Mouse (Mus musculus) liver, adult (tissue): Measurements from ENCODE around the gene Trim44.

Experiments used
- GATA4 ChIP-seq: IDR thresholded peaks from 2 replicates; pipeline ENCODE4 v1.6.1; 2014; ENCODE audit warnings: mild to moderate bottlenecking, low read length; ENCODE audit not compliant: insufficient replicate concordance

The Trim44 gene

DNA sequence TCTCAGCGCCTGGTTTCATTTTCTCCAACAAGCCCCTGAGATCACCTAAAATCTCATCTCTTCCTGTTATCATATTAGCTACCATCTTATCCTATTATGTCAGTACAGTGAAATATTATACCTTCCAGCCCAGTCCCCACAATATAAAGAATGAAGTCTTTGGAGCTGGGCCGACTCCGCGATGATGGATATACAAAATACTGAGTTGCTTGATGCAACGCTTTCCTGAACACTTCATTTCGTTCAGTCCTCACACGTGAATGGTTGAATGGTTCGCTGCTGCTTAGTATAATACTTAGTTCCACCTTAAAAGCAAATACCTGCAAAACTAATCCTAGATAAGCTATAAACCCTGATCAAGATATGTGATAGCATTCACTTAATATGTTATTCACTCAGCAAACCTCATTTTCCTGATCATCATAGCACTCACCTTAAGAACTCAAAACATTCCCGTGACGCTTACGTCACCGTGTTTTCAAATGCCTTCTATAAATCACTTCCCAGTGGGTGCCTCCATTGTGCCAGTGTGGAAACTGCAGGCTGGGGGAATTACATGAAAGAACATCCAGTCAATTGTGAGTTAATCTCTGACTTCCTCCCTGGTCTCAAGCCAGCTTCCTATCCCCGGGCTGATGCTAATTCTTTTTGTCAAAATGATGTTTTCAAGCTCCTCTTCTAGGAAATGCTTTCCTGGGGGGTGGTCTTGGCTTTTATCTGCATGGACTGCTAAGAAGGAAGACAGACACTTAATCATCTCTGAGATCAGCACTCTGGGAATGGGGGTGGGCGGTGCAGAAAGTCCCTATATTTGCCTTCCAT is at the start of gene Trim44:
Gene Trim44, minus strand, starts transcription at position 466 of the 822 bp plus-strand sequence.
- TF ChIP-seq GATA4 = no peak

DNA sequence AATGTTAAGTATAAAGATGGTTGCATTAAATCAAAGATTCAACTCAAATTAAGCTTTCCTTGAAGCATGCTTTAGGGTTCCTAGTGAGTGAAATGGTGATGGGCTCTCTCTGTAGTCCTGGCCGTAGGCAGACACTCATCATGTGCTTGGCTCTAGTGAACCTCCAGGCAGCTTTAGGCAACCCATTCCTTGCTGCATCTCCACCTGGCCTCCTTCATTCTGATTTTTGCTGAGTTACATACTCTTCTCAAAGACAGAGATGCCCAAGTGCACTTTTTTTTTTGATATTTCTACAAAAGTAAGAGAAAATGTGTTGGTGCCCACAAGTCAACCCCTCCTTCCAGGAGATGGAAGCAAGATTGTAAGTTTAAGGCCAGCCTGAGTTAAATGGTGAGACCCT is 47.5 kb upstream of the Trim44 start:
- TF ChIP-seq GATA4 = no peak

DNA sequence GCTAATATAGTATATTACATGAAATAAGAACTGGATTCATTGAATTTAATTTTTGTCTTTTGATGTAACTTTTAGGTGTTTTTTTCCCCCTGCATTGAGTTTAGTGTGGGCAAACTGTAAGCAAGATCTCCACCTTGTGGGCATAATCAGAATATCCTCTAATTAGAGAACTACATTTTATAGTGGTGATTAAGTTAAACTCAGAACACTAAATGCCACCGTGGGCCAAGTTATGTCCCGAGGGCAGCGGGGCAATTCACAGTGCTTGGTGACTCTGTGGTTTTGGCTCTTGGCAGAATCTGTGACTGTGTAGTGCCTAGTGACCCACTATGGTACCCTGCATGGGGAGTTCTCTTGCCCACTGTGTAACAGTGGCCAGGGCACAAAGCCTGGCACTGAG is 45.8 kb upstream of the Trim44 start:
- no peak for TF ChIP-seq GATA4

DNA sequence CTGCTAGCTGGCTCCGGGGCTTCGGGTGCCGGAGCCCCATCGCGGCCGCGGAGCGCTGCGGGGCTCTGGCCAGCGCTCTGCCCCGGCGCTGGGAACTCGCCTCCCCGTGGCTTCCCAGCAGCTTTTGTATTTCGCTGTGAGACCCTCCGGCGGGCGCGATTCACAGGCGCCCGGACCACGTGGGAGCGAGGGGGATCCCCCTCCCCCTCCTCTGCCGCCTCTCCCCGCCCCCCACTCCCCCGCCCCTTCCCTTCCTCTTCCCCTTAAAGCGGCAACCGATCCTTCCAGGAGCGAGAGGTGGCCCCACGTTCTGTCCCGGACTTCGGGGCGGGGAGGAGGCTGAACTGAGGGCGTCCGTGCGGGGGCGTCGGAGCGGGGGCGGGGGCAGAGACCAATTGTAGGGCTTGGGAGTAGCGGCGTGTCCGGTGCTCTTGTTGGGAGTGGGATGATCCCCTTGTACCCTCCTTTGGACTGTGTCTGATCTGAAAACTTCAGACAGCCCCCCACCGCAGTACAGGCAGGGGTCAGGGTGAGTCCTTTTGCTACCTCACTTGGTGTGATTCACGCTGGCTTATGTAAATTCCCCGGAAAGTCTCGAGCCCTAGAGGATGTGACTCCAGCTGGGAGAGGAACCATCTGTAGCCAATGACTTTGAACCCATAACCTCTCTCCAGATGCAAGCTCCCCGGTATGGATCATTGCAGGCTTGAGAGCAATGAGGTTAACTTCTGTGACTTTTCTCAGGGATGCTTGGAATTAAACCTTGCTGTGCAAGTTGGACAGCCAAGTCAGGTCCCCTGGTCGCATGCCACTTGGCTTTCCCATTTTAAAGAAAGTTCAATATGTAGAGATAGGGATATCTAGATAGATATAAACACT is 44.3 kb upstream of the Trim44 start, which contains the start of gene Fjx1:
Gene Fjx1, minus strand, starts transcription at position 829 of the 879 bp plus-strand sequence.
- no peak for TF ChIP-seq GATA4

DNA sequence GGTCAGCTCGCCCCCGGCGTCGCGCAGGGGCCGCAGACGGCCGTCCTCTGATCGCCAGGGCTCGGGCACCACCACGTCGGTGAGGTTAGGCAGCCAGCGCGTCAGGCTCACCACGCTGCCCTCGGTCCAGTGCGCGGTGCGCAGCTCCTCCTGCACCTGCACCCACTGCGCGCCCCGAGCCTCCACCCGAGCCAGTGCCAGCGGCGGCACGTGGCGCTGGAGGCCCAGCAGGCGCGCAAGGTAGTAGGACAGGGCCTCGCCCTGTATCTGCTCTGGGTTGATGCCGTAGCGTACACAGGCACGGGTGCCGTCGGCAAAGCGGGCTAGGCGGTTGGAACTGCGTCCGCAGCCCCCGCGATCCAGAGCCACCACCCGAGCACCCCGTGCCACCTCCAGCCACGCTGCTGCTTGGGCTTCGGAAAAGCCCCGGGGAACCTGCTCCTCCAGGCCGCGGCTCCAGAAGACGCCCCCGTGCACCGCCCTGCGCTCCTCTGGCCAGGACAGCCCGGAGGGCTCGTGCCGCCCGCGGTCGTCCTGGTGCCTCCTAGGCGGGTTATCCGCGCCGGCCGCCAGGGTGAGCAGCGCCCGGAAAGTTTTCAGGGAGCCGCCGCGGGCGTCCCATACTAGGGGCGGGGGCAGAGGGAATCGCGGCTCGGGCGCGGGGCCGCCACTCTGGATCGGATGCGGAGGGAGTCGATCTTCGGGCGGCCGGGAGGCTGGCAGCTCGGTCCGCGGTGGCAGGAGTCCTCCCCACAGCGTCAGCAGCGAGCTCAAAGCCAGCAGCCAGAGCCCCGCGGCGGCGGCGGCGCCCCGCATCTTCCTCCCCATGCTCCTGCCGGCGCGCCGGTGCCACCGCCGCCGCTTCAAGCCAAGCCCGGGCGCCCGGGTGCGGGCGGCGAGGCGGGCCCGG is 43.4 kb upstream of the Trim44 start:
- no peak for TF ChIP-seq GATA4

DNA sequence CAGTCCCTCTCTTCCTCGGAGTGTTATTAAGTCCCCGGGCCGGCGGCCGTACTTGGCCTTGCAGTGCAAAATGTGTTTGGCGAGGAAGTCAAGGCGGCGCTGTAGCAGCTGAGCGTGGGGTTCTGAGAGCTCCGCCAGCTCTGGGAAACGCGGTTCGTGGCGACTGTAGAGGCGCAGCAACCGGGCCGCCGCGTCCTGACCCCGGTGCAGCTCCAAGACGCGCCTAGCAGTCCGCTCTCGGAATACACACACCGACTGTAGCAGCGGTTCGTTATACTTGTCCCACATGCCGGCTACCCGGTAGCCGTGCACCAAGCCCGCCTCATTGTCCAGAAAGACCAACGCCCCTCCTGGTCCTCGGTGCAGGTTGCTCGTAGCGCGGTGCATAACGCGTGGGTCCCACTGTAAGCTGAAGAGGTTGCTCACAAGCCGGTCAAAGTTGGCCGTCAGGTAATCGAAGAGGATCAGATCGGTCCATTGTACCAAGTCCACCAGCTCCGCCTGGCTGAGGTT is 42.7 kb upstream of the Trim44 start:
- TF ChIP-seq GATA4 = no peak

DNA sequence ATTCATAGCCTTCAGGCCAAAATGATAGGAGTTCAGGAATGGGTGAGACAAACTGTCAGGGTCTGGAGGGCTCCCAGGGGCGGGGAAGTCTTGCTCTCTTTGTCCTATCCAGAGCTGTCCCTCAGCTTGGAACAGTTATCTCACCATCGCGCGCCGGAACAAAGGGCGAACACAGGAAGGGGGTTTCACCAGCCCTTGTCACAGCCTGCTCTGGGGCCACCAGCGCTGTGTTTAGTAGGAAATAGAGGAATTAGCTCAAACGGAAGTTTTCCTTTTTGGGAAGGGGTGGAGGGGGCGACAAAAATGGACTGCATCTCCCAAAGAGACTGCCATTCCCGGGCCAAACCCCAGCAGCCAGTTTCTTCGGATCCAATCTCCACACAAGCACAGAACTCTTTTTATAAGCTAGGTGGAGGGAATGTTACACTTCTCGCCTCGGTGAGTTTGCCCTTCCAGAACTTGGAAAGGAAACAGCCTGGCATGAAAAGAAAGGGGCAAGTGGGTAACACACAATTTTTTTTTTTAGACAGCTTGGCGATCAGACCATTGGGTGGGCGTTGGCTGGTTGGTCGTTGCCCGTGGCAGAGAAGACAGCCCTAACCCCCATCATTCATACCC is 42.1 kb upstream of the Trim44 start:
- no peak for TF ChIP-seq GATA4

DNA sequence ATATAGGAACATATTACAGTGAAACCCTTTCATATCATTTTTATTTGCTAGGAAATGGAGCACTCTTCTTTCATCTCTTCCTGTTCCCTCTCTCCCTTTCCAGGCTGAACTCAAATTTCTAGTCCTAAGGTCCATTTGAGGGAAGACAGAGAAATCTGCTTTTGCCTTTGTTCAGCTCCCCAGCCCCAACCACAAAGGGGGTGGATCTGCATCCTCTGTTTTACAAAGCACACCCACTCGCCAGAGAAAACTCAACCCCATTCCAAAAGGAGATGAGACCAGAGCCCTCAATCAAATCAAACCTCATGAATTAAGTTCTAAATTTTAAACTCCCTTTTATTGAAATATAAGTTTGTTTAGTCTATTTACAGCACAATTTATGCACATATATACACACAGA is 41.4 kb upstream of the Trim44 start:
- TF ChIP-seq GATA4 = no peak

DNA sequence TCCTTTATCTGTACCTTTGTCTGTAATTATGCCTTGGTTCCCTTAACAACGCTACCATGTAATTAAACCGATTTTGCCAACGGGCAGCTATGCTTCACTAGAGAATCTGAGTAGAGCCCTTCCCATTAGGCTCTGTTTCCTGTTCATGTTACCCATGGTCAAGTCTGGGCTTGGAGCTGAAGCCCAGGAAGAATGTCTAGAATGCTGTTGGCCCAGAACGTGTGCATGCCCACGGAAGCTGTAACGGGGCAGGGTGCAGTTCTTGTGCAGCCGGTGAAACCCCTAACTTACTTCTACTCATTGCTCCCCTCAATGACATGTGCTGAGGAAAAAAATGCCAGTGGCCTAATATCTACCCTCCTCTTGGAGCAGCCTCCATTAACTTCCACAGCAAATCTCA is 40.2 kb upstream of the Trim44 start:
- no peak for TF ChIP-seq GATA4

DNA sequence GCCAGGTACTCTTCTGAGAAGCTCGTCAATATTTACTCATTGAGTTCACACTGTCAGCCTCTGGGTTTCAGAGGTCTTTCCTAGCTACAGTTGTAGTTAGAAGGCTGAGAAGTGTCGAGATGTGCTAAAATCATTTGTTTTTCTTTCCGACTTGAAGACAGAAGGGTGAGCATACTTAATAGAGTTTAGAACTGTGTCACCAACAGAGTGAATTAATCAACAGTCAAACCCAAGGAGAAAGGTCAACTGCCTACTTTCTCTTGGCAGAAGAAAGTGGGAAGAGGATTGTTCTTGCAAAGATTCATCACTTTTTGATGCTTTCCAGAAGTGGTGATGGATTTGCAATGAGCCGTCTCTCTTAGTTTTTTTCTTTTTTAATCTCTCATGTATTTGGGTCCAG is 39.2 kb upstream of the Trim44 start:
- TF ChIP-seq GATA4 = no peak

DNA sequence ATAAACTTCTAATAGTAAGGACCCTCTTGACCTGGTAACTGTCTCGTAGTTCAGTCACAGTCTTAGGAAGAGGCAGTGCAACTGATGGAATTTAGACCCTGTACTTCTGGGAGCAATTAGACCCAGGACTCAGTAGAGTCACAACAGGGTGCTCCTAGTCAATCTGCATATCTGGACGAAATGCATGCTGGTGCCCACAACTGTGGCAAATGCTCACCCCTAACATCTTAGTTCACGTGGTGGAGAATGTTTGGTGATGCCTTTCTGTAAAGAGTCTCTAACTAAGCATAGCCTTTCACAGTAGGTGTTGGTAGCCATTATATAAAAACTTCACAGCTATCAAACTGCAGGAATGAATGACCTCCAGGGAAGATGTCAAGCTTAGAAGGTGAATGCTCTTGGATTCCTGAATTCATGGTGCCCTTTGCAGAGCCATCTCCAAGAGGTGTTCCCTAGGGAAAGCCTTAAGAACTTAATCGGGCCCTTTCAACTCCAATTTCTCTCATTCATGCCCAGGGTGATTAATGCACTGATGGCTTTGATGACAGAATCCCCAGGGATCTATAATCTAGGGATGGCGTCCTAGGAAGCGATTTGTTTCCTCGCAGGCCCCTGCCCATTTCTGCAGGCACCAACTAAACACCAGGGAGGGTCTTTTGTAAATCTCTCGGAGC is 29.9 kb upstream of the Trim44 start:
- no peak for TF ChIP-seq GATA4

DNA sequence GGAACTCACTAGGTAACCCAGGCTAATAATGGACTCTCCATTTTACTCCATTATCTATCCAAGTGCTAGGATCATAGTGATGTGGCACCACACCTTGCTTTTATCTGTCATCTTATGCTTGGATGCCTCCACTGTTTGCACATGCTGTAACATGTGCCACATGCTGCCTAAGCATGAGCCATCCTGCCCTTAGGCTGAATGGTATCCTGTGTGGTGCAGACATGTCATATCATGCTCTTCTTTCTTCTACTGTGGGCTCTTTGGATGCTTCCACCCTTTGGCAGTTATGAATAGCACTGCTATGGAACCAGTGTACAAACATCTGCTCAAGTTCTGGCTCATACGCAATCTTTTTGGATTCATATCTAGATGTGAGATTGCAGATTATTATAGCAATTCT is 26.3 kb upstream of the Trim44 start:
- TF ChIP-seq GATA4 = no peak

DNA sequence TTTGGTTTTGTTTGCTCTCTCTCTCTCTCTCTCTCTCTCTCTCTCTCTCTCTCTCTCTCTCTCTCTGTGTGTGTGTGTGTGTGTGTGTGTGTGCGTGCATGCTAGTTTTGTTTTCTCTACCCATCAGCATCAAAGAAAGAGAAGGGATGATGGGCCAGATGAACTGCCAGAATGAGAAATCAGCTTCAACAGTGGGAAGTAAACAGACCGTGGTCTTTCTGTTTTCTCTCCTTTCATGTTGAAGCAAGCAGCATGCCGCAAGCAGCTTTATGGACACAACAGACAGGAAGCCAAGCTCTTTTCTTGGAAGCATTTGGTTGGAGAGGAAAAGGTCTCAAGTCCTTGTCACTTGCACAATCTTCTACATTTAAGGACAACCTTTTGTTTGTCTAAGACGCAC is 23.5 kb upstream of the Trim44 start:
- no peak for TF ChIP-seq GATA4

DNA sequence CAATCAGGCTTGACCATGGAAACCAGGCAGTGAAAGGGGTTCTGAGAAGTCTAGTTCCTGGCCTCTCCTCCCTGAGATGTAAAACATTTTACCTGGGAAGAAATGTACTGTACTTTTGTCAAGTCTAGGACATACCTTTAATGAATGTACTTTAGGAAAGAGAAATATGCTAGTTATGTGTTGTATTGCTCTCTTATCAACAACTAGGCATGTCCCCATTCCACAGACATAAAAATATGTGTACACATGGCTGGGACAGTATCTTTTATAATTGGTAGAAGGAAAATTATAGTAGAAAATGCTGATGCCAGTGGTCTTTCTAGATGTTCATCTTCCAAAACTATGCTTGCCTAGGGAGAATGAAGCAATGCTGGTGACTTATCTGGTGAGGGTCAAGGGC is 20.3 kb upstream of the Trim44 start:
- no peak for TF ChIP-seq GATA4
